Mouse (Mus musculus) neural tube, embryonic 10.5 days (tissue): ENCODE measurements around the gene Abhd5.

ENCODE experiments used
- DNase-seq: peaks from one replicate; pipeline ENCODE4 v3.0.0-alpha.2; 2017; ENCODE audit warnings: low spot score; ENCODE audit errors: extremely low spot score

Gene Abhd5

DNA sequence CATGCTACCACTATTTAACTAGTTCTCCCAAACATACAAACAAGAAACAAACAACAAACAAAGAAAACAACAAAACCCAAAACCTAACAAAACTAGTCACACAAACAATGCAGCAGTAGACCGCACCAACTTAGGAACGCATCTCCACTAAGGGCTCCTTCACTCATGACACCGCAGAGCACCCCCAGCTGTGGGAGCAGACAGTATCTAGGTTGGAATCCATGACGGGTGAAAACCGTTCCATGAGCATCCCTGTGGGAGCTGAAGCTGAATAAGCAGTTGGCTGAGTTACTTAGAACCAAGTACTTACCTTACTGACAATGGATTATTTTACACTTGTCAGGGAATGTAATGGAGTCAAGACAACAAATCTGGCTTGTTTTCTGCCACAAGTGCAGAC, 5.3 kb upstream of the Abhd5 start:
- DNase-seq: no peak

DNA sequence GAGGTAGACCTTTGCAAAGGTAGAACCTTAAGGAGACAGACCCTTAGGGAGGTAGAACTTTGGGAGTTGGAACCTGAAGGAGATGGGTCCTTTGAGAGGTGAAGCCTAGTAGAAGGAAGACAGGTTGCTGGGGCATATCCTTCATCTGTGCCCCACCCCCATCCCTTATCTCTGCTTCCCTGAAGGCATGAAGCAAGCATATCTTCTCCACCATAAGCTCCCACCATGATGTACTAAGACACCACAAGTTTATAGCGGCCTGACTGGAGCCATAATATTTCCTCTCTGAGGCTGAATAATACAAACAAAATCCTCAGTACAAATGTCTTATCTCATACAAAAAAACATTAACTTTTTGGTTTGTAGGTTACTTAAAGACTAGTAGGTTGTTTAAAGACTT, 3.5 kb upstream of the Abhd5 start:
- DNase-seq: no peak

DNA sequence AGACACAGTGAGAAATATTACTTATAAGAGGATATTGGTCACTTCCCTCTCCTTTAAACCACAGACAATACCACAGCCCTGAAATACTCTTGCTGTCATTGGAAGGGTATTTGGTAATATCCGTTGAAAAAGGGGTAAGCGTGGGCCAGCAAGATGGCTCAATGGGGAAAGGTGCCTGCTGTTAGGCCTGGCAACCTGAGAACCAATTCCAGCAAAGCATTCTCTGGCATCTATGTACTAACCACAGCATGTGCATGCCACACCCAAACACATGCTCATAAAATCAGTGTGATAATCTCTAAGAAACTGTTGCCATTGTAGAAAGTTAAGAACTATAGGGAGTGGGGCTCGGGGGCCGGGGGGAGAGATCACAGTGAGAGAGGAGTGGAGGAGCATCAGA, 2.1 kb upstream of the Abhd5 start:
- DNase-seq: no peak

DNA sequence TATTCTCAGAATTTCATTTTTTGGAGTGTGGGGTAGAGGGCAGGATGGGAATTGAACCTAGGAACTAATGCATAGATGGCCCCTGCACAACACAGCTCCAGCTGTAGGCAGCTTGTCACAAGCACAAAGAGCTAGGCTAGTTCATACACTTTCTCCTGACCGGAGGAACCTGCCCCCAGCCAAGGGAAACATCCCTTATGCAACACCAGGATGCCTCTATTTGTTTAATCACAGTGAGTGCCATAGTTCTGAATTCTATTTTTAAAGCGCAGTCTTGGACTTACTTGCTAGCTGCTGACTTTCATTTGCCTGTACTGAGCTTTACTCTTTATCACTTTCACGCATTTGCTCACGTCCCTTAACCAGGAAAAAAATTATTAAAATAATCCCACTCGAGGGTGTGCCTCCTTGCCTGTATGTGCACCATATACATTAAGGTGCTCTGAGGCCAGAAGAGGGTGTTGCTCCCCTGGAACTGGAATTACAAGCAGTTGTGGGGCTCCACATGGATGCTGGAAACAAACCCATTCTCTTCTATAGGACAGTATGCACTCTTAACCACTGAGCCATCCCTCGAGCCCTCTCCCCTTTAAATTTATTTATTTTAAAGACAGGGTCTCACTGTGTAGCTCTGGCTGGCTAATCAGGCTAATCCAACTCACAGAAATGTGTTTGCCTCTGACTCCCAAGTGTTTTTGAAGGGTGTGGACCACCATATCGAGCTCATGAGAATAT, 845 bp upstream of the Abhd5 start:
- DNase-seq: no peak

DNA sequence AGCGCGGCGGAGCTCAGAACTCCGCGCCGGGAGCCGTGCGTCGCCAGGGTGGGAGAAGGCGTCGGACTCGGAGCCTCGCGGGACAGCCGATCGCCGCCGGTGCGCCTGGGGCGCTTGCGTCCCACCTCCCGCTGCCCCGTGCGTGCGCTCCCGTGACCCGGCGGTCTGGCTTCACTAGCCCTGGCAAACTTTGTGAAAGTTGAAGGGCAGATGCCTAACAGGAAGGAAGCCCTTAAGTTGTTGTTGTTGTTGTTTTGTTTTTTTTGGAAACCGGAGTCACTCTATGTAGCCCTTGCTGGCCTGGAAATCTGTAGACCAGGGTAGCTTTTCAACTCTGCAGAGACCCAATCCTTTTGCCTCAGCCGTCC, 601 bp downstream of the Abhd5 start:
- DNase-seq: no peak

DNA sequence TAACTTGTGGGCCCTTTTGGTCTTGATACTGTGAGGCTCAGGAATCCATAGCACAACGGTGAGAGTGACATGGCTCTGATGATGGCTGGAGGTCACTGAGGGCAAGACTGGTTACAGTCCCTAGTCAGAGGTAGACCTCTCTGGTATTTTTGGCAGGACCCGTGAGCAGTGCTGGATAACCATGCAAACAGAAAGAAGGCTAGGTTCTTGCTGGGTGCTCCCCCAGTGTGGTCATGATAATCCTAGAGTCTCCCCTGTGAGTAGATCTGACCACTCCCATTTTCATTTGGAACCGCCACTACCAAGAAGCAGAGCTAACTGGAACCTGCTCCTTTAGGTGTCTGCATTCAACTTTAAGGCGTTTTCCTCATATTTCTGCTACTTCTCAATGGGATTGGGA, 1.5 kb downstream of the Abhd5 start:
- no peak for DNase-seq

DNA sequence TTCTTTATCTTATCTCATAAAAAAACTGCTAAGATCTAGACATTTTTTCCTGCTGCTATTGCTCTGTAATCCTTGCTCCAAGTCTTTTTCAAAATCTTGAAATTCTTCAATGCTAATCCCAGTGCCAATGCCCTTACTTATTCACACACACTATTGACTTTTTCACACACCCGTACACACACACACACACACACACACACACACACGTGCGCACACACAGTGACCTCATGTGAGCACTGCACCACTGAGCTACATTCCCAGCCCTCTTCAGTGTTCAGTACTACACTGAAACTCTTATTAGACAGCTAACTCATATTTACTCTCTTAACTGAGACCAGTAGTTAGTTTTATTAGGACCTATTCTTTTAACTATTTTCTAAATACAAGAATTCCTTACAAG, 2.8 kb downstream of the Abhd5 start:
- DNase-seq: no peak

DNA sequence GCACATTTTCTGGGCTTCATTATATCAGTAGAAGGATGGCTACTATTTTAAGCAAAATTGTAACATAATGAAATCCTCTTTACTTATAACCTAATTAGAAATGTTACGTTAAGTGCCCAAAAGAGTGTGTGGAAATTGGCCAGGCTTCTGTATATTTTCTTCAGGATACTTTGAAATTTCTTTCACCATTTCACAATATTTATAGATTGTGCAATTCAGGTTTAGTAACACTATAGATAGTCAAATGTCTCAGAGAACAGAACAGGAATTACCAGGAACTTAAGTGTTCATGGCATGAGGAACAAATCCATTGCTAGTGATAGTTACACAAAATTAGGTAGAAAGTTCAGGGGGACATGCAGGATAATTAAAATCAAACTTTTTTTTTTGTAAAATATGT, 5.7 kb downstream of the Abhd5 start:
- no peak for DNase-seq

DNA sequence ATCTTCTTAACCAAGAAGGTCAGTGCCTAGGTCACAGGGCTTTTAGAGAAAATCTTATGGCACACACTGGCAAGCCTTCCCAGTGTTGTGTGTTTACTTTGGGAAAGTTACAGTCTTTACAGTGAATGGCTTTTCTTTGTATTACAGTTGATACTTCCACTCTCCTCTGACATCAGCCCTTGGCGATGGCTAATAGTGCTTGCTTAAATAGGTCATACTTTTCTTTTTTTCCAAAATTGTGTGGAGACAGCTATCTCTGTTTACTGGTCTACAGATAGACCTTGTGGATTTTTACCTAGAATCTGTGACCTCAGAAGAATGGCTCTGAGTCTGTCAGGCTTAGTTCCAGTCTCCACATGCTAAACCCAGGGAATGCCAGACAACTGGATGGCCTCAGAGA, 6.2 kb downstream of the Abhd5 start:
- no peak for DNase-seq

DNA sequence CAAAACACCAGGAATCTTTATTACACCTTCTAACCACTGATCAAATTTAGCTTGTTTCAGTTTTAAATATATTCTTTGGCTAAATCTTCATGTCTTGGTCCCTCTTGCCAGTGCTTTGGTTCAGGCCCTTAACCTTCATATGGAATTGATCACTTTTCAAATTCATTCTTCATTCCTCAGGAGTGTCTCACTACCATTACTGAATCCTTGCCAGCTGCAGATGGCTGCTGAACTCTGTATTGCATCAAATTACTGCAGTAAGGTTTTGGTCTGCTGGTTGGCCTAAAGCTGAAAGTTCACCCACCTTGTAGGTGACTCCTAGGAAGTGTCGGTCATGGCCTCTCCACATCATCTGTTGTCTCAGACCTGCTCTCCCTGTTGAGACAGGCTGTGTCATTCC, 12.8 kb downstream of the Abhd5 start:
- no peak for DNase-seq

DNA sequence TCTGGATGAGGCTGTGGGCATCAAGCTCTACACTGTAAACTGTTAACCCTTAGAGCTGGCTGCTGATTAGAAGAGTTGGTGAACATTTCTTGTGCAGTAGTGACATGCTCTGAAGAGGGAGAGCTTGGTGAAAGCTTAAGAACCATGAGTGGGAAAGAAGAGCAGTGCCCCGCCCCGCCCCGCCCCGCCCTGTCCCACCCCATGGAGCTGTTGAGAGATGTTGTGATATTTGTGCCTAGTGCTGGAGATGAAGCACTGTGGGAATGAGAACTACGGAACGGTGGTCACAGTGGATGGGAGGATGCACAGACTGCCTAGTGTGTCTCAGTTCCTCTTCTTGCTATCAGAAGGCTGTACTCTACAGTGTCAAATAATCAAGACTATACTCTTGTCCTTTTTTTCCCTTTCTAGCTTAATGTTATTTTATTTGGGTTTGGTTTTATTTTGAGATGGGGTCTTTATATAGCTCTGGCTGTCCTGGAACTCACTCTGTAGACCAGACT, 18.9 kb downstream of the Abhd5 start:
- DNase-seq: no peak

DNA sequence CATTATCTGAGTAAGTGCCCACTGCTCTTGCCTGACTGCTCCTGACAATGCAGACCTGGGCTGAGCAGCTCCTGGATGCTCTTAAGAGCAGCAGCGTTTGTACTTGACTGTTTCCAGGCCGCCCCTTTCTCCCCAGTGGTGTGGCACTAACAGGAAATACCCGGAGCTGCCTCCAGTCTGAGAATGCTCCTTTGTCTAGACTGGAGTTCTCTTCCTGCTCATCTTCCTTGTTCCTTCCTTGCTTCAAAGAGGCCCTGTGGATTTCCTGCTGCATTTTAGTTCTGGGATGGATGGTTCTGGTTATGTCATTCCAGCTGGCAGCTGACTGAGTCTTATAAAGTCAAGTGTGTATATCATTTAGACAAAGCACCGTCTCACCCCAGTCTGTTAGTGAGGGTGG, 21.1 kb downstream of the Abhd5 start:
- DNase-seq: no peak

DNA sequence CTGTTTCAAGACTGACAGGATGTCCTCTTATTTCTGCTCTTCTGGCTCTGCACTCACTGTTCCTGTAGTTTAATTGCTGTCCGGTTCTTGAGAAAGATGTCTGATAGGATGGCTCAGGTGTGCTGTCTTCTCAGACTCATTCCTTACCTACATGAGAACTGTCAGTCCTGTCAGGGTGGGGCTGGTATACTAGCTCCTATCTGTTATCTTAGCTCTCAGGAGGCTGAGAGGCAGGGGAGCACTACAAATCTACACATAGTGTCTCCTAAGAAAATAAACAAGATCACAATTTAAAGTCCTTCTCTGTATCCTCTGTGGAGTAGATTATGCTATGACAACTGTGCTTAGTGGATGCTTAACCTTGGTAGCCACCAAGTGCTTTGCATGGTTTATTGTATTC, 21.6 kb downstream of the Abhd5 start:
- no peak for DNase-seq

DNA sequence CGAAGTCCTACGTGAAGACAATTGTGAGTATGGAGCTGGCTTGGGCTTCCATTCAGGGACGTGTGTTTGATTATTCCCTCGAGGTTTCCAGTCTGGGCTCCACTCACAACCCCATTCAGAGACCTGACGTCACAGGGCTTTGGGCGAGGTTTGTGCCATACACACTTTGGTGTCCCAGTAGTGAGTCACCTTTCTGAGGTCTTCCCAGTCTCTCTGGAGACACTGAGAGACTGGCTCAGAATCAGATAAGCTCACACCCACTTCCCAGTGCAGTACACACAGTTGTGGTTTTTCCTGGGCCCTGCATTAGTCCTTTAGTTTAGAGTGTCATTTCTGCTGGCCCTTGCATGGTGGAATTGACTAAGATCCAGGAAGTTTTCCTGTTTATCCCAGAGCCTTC, 27.6 kb downstream of the Abhd5 start:
- DNase-seq: no peak

DNA sequence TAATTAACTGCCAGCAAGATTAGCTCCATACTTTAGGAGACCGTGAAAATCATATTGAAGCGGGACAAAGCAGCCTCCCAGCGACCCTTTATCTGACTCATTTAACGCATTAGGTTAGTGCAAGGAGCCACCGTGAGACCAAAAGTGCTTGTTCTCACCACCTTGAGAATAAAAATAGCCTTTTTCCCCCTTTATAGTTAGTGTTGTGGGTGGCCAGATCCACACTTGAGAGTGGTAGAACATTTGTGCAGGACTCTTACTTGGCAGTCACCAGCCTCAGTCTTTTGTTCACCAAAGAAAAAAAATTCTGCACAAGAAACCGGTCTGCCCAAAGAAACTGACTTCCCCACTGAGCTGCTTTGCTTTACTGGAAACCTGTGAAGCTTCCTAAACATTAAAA, 29.6 kb downstream of the Abhd5 start:
- DNase-seq: no peak

DNA sequence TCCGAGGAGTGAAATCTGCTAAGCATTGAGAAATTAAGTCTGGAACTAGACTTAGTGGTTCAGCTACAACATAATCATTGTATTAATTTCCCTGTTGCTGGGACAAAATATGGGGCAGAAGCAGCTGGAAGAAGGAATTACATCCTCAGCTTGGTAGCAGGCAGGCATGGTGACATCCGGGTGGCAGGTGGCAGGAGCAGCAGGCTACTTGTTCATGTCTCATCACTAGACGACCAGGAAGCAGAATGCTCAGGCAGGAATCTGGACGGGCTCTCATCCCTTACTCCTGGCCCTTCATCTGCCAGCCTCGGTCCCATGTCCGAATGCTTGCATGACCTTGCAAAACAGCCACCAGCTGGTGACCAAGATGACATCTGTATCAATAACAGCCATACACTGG, 30.6 kb downstream of the Abhd5 start:
- no peak for DNase-seq

DNA sequence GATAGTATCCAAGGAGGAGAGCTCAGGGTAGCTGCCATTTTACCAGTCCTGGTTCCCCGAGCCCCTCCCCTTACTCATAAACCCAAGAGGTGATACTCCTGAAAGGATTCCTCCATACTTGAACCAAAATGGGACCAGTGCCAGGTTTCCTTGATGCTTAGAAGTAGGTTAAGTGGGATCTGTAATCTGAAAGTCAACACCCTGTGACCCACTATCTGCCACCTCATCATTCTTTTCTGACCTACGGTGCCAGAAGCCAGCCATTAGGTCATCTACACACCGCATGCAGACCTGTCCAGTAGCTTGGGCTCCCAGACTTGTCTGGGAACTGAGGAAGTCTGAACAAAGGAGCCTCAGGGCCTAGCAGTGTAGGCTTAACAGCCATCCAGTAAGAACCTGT, 34.6 kb downstream of the Abhd5 start:
- DNase-seq: no peak

DNA sequence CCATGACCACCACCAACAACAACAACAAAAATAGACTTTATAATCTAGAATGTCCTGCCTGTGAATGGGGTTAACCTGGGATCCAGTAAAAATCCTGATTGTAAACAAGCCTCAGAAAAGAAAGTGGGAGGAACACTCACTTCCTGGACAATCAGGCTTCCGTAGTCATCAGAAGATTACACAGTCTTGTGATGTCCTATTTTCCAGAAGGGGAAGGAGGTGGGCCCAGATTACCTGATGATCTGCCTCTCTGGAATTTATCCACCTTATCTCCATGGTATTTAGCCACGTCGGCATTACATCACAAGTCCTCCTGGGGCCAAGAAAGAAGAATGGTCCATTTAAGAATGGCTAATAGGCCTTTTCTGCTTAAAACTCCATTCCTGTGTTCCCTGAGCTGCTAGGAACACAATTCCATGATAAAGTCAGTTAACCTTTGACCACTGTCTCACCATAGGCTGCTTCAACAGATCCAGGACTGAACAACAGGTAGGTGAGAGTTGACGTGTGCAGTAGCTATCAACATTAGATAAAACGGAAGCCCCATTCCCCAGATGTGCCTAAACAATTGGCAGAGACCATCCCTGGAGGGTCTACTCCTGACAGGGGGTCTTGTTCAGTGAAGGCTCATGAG, 38.0 kb downstream of the Abhd5 start:
- no peak for DNase-seq

DNA sequence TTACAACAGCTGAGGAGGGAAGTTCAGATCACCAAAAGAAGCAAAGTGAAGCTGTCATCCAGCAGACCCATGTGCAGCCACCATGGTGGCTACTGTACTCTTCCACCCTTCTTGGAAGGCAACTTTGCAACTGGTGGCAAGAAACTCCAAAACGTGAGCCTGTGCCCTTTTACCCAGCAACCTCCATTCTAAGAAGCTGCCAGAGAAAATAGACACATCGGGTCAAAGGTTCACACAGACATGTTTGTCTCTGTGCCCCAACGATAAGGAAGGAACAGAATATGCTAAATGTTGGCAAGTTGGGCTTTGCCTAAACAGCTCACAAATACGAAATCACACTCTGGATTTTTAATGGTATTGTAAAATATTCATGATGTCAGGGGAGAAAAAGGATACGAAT, 44.4 kb downstream of the Abhd5 start:
- DNase-seq: no peak

DNA sequence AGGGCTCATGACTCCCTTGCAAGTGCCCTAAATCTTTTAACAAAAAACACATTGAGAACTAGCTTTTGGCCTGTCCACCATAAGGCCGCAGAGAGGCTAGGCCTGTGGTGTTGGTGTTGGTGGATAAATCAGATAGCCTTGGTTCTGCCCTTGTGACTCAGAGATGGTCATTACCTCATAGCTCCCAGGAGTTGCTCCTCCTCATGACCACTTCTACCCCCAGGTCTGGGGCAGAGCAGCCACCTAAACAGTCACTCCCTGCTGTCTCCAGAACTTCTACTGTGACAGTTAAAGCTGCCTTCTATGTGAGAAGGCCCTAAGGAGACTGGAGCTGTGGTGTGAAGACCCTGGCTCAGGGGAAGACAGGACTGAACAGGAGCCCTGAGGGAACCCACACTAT, 45.7 kb downstream of the Abhd5 start:
- DNase-seq: no peak

DNA sequence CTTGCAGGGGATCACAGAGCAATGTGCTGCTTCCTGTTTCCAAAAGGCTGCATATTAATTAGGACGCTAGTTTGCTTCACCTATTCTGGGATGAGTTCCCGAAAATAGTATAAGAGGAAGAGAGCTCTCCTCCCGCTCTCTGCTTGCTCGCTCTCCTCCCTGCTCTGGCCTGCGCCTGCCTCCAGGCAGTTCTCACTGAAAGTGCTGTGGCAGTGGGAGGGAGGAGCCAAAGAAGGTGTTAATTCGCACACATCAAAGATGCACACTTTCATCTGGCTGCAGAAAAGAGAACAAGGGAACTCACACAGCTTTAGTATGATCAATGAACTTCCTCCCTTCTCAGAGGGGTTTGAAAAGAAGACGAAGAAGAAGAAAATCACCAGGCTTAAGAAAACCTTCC, 47.3 kb downstream of the Abhd5 start:
- DNase-seq: no peak

DNA sequence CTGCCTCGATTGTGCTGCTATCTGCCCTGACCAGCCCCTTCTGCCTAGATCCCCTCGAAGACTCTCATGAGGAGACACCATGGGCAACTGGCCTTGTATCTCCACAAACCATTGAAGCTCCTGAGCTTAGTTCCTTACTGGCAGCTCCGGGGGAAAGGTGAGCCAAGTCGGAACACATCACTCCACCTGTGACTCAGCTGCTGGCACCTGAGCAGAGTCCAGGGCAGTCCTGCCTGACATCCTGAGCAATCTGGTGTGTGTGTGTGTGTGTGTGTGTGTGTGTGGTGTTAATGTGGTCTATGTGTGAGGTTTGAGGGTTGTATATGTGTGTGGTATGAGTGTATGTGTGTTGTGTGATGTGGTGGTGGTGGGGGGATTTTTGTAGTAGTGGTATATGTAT, 49.8 kb downstream of the Abhd5 start:
- DNase-seq: no peak

DNA sequence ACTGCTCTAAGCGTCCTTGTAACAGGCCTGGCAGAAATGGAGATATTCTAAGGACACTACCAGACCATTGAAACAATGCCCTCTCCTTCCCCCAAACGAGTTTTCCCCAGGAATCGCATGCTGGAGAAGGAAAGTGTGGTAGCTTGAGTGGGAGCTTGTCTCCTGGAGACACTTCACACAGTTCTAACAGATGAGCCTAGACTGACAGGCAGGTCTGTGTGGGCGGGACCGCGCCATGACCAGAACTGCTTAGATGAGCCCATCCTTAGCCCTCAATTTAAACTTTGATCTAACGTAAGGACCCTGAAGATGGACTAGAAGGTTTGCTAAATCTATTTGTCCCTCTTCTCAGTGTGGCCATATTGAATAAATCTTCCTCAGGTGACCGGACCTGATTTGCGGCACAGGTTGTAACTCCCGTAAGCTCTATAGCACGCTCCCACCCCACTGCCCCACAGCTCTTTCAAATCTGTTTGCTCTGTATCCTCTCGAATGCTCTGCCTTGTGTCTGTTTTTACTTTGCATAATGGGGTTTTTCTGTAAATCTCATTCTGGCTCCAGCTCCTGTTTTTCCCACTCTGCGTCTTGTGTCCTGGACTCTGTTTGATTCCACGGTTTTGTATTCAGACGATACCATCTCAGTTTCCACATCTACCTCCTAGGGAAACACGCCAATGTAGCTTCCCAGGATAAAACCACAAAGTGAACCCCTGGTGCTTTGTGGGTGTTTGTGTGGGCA, 59.2 kb downstream of the Abhd5 start:
- DNase-seq: no peak
